7 mouse cellular contexts compared by ENCODE assay signal in genomic region chr2:160368422-160369357, GRCm38 (mm10). TPM values are rescaled to one million over a fixed set of nuclear protein-coding genes. Genes with fewer than 3 reads are reported as not detected.
DNase-seq lines count a peak whose midpoint lies in the region; ATAC-seq and TF ChIP-seq lines count a peak whose summit lies in the region.

No protein-coding gene starts in this region.

- H3K36me3 ChIP-seq in E14TG2a.4 (ENCODE audit: insufficient read depth, low read length), result no peaks in the 10 kb centered on the region
- no peaks in the 10 kb centered on the region for H3K36me3 ChIP-seq in ES-Bruce4 (ENCODE audit: control insufficient read depth, insufficient read depth, low read length, poor library complexity, severe bottlenecking)
- no peaks in the 10 kb centered on the region for H3K36me3 ChIP-seq in forebrain, postnatal 0 days (ENCODE audit: insufficient read depth)
- no peaks in the 10 kb centered on the region for H3K36me3 ChIP-seq in liver, embryonic 14.5 days (replicated peaks; ENCODE audit: control insufficient read depth, insufficient read depth, low read depth)

- TF ChIP-seq EP300 in ES-Bruce4 (IDR thresholded peaks at IDR 0.05; ENCODE audit: insufficient read depth, low read depth, low read length), result no peak
- TF ChIP-seq EP300 in liver, embryonic 14.5 days (IDR thresholded peaks at IDR 0.05; ENCODE audit: low read depth), result no peak

- H3K9ac ChIP-seq in ES-Bruce4 (ENCODE audit: low read depth, poor library complexity, severe bottlenecking), result no peak overlapping the region
- peak overlapping the region; percentile 31; the same call in 1 of the 2 replicates for H3K9ac ChIP-seq in forebrain, postnatal 0 days
- no peak overlapping the region for H3K9ac ChIP-seq in liver, embryonic 14.5 days (replicated peaks)

- ATAC-seq in forebrain, postnatal 0 days, result no peak
- ATAC-seq in liver, embryonic 14.5 days (ENCODE audit: insufficient read depth), result no peak

- H3K27me3 ChIP-seq in E14TG2a.4 (ENCODE audit: insufficient read depth, low read length), result peaks cover 100% of the 10 kb centered on the region
- peaks cover 39% of the 10 kb centered on the region for H3K27me3 ChIP-seq in ES-Bruce4 (ENCODE audit: control insufficient read depth, insufficient read depth, low read length, poor library complexity, severe bottlenecking)
- H3K27me3 ChIP-seq in forebrain, postnatal 0 days (ENCODE audit: insufficient read depth, low read length), result peaks cover 58% of the 10 kb centered on the region
- H3K27me3 ChIP-seq in liver, embryonic 14.5 days (ENCODE audit: control insufficient read depth, insufficient read depth, low read length), result peaks cover 83% of the 10 kb centered on the region

- WGBS in forebrain, postnatal 0 days, result 2% methylated on average over 52 of the region's 52 CpGs
- WGBS in liver, embryonic 14.5 days (ENCODE audit: insufficient replicate concordance), result 1% methylated on average over 52 of the region's 52 CpGs

- no peak for TF ChIP-seq POLR2A in ES-Bruce4 (IDR thresholded peaks at IDR 0.05; ENCODE audit: insufficient read depth, low read length)

- no peak for TF ChIP-seq CTCF in E14TG2a.4 (conservative IDR thresholded peaks at IDR 0.05; ENCODE audit: low read length)
- TF ChIP-seq CTCF in ES-Bruce4 (IDR thresholded peaks at IDR 0.05; ENCODE audit: low read depth, low read length), result no peak
- TF ChIP-seq CTCF in forebrain, postnatal 0 days (IDR thresholded peaks at IDR 0.05; ENCODE audit: low read depth), result no peak
- TF ChIP-seq CTCF in liver, embryonic 14.5 days (IDR thresholded peaks at IDR 0.05; ENCODE audit: low read depth), result no peak

- peaks cover 11% of the 10 kb centered on the region for H3K9me3 ChIP-seq in E14TG2a.4 (ENCODE audit: low read length)
- H3K9me3 ChIP-seq in ES-Bruce4 (replicated peaks; ENCODE audit: control insufficient read depth, insufficient read depth, low read length, poor library complexity, severe bottlenecking), result no peaks in the 10 kb centered on the region
- no peaks in the 10 kb centered on the region for H3K9me3 ChIP-seq in forebrain, postnatal 0 days (ENCODE audit: low read length)
- no peaks in the 10 kb centered on the region for H3K9me3 ChIP-seq in liver, embryonic 14.5 days (ENCODE audit: control insufficient read depth, low read length)

- peak overlapping the region; percentile 88 for H3K4me2 ChIP-seq in forebrain, postnatal 0 days (ENCODE audit: low read depth)
- 0 out of 2 replicates have a peak overlapping the region, but pooled peaks have one; percentile 13 for H3K4me2 ChIP-seq in liver, embryonic 14.5 days (ENCODE audit: low read depth)

- no peak for DNase-seq in forebrain, postnatal 0 days
- no peak for DNase-seq in liver, embryonic 14.5 days (ENCODE audit: low read depth in 3 of 3, low spot score in 3 of 3)
- no peak for DNase-seq in layer of hippocampus, adult 9-11 months
- no peak for DNase-seq in urinary bladder, postnatal 25 days (ENCODE audit: low spot score)
- no peak for DNase-seq in cerebellum, postnatal 4 days (ENCODE audit: low spot score in 2 of 2)

- H3K4me1 ChIP-seq in E14TG2a.4 (replicated peaks; ENCODE audit: low read depth, low read length), result peaks cover 51% of the 10 kb centered on the region
- H3K4me1 ChIP-seq in ES-Bruce4 (ENCODE audit: control insufficient read depth, insufficient read depth, low read length), result no peaks in the 10 kb centered on the region
- peaks cover 17% of the 10 kb centered on the region for H3K4me1 ChIP-seq in forebrain, postnatal 0 days (ENCODE audit: insufficient read depth)
- H3K4me1 ChIP-seq in liver, embryonic 14.5 days (replicated peaks; ENCODE audit: control insufficient read depth in 2 of 2, insufficient read depth in 2 of 2, low read length in 1 of 2), result no peaks in the 10 kb centered on the region

- H3K27ac ChIP-seq in ES-Bruce4 (ENCODE audit: insufficient read depth, low read length), result no peak overlapping the region
- no peak overlapping the region for H3K27ac ChIP-seq in forebrain, postnatal 0 days (ENCODE audit: low read depth, low read length)
- no peak overlapping the region for H3K27ac ChIP-seq in liver, embryonic 14.5 days

- peak overlapping the region; percentile 77 for H3K4me3 ChIP-seq in E14TG2a.4 (replicated peaks; ENCODE audit: low read length)
- H3K4me3 ChIP-seq in ES-Bruce4 (ENCODE audit: low read depth, low read length), result peak overlapping the region; percentile 35
- peak overlapping the region; percentile 62 for H3K4me3 ChIP-seq in forebrain, postnatal 0 days (ENCODE audit: low read depth, low read length)
- H3K4me3 ChIP-seq in liver, embryonic 14.5 days (ENCODE audit: insufficient read depth in 1 of 2, low read depth in 2 of 2, low read length in 2 of 2), result no peak overlapping the region

RNA-seq across cellular contexts. Expression of gene Mafb, which starts 1.8 kb away (rescaled TPM):
- 0.24 and 0.46 TPM in 2 replicates for polyA plus RNA-seq in ES-Bruce4 (2011; ENCODE audit: insufficient read depth, insufficient read length, low read depth, missing spikeins)
- total RNA-seq in forebrain, postnatal 0 days (2014; rRNA removed), result 13.5 and 13.7 TPM in 2 replicates
- 13.1 and 15.3 TPM in 2 replicates for polyA plus RNA-seq in forebrain, postnatal 0 days (2015; fragmentation: Nextera tagmentation; extraction: Ambion mirVana)
- polyA plus RNA-seq in liver, embryonic 14.5 days (2012; rRNA removed), result 2.0 and 2.2 TPM in 2 replicates
- polyA plus RNA-seq in liver, embryonic 14.5 days (2014; fragmentation: Nextera tagmentation; extraction: Ambion mirVana), result 2.3 and 2.6 TPM in 2 replicates

RNA-seq across cellular contexts. Expression of gene Gm826, which starts 34.7 kb away (rescaled TPM):
- not detected in 2 replicates for polyA plus RNA-seq in ES-Bruce4 (2011; ENCODE audit: insufficient read depth, insufficient read length, low read depth, missing spikeins)
- total RNA-seq in forebrain, postnatal 0 days (2014; rRNA removed), result not detected in 2 replicates
- 0.19 TPM in 1 of 2 replicates, not detected in the other for polyA plus RNA-seq in forebrain, postnatal 0 days (2015; fragmentation: Nextera tagmentation; extraction: Ambion mirVana)
- 5.3 and 5.5 TPM in 2 replicates for polyA plus RNA-seq in liver, embryonic 14.5 days (2012; rRNA removed)
- polyA plus RNA-seq in liver, embryonic 14.5 days (2014; fragmentation: Nextera tagmentation; extraction: Ambion mirVana), result 7.0 and 8.0 TPM in 2 replicates

Comparison
In these comparisons a context has a peak if more than half of its experiments do, and no peak if none do; other contexts are left out.
1. H3K4me3 ChIP-seq: peak in E14TG2a.4 (single experiment), ES-Bruce4 (single experiment) and forebrain, postnatal 0 days (single experiment); none in liver, embryonic 14.5 days (0 of 2).